Mouse (Mus musculus) ovary, adult 2 months (tissue): ENCODE data around the gene Taar7a. TPM values are rescaled to one million over a fixed set of nuclear protein-coding genes. Genes with fewer than 3 reads are reported as not detected.

Source experiments
- polyA plus RNA-seq: library from polyadenylated mRNA; depleted of rRNA; stranded (reverse); fragments of >200 nt; gene quantifications from 2 replicates; pipeline ENCODE4 v1.2.3, GENCODE M21; 2012; rRNA removed

Taar7a gene
- polyA plus RNA-seq, result not detected in 2 replicates

GRCm38 (mm10) chr10:23993381-23993780 is at the start of gene Taar7a:
Gene Taar7a (minus strand): TSS chr10:23993481.

GRCm38 (mm10) chr10:24037314-24037713 is 44.0 kb upstream of the Taar7a start, which contains the start of gene Taar7e:
Gene Taar7e (plus strand): TSS chr10:24037614.

GRCm38 (mm10) chr10:24026922-24027321 is 33.6 kb upstream of the Taar7a start, which contains the start of gene Taar7d:
Gene Taar7d (plus strand): TSS chr10:24027222.

GRCm38 (mm10) chr10:23999639-24000038 is 6.4 kb upstream of the Taar7a start, which contains the start of gene Taar7b:
Gene Taar7b (plus strand): TSS chr10:23999939.

GRCm38 (mm10) chr10:23985546-23985945 is 7.7 kb downstream of the Taar7a start, which contains the start of gene Taar6:
Gene Taar6 (minus strand): TSS chr10:23985646.

GRCm38 (mm10) chr10:23970656-23971165 is 22.6 kb downstream of the Taar7a start, which contains the start of gene Taar5:
Gene Taar5 (plus strand): TSS chr10:23970706.

GRCm38 (mm10) chr10:23960444-23960915 is 32.8 kb downstream of the Taar7a start, which contains the start of gene Taar4:
Gene Taar4 (plus strand): TSS chr10:23960494.

GRCm38 (mm10) chr10:23949508-23950005 is 43.7 kb downstream of the Taar7a start, which contains the start of gene Taar3:
Gene Taar3 (plus strand): TSS chr10:23949558.

Other genes starting within 250 kb of the Taar7a start
- 2,181 and 2,376 TPM in 2 replicates for gene Rps12, start 206.2 kb downstream of the Taar7a start, polyA plus RNA-seq
- 9.4 and 15.9 TPM in 2 replicates for gene Slc18b1, start 196.5 kb downstream of the Taar7a start, polyA plus RNA-seq
- 0.96 and 1.1 TPM in 2 replicates for gene Vnn3, start 142.0 kb downstream of the Taar7a start, polyA plus RNA-seq
- gene Vnn1, start 98.8 kb downstream of the Taar7a start, polyA plus RNA-seq, result 13.5 and 22.5 TPM in 2 replicates
- gene Taar1, start 73.1 kb downstream of the Taar7a start, polyA plus RNA-seq, result not detected in 2 replicates
- not detected in 2 replicates for gene Taar2, start 54.9 kb downstream of the Taar7a start, polyA plus RNA-seq
- not detected in 2 replicates for gene Taar3, start 43.9 kb downstream of the Taar7a start, polyA plus RNA-seq
- gene Taar4, start 33.0 kb downstream of the Taar7a start, polyA plus RNA-seq, result not detected in 2 replicates
- not detected in 2 replicates for gene Taar5, start 22.8 kb downstream of the Taar7a start, polyA plus RNA-seq
- not detected in 2 replicates for gene Taar6, start 7.8 kb downstream of the Taar7a start, polyA plus RNA-seq
- gene Taar7b, start 6.5 kb upstream of the Taar7a start, polyA plus RNA-seq, result not detected in 2 replicates
- gene Taar7d, start 33.7 kb upstream of the Taar7a start, polyA plus RNA-seq, result not detected in 2 replicates
- gene Taar7e, start 44.1 kb upstream of the Taar7a start, polyA plus RNA-seq, result not detected in 2 replicates
- gene Taar7f, start 56.0 kb upstream of the Taar7a start, polyA plus RNA-seq, result not detected in 2 replicates
- gene Taar8a, start 83.0 kb upstream of the Taar7a start, polyA plus RNA-seq, result not detected in 2 replicates
- not detected in 2 replicates for gene Taar8b, start 98.8 kb upstream of the Taar7a start, polyA plus RNA-seq
- gene Taar8c, start 108.4 kb upstream of the Taar7a start, polyA plus RNA-seq, result not detected in 2 replicates
- not detected in 2 replicates for gene Taar9, start 116.1 kb upstream of the Taar7a start, polyA plus RNA-seq
- 38.4 and 56.5 TPM in 2 replicates for gene Stx7, start 155.8 kb upstream of the Taar7a start, polyA plus RNA-seq
- gene Moxd1, start 230.0 kb upstream of the Taar7a start, polyA plus RNA-seq, result 31.1 and 83.7 TPM in 2 replicates